Mouse (Mus musculus) MEL (cell line): ENCODE measurements around the gene Skap2. TPM values are rescaled to one million over a fixed set of nuclear protein-coding genes. Genes with fewer than 3 reads are reported as not detected.

Experiments used
- DNase-seq: peaks from one replicate; pipeline ENCODE4 v3.0.0; 2011; ENCODE audit warnings: low read depth, low spot score
- H3K27ac ChIP-seq: 2 replicates; pipeline ENCODE4 v1.5.1; 2012; ENCODE audit warnings: low read depth, mild to moderate bottlenecking, control low read depth, low read length, moderate library complexity; ENCODE audit not compliant: control insufficient read depth
- H3K27me3 ChIP-seq, 2 experiments: fragments of 150-350 bp in 1 of 2; sonication (generic) in 1 of 2; 2 replicates each; pipeline ENCODE4 v1.6.1; 2012; ENCODE audit warnings: low read length in 2 of 2, mild to moderate bottlenecking in 2 of 2, improper control_type of control experiment in 1 of 2, moderate library complexity in 1 of 2; ENCODE audit not compliant: insufficient read depth in 2 of 2, control insufficient read depth in 1 of 2
- H3K36me3 ChIP-seq, 2 experiments: 2 replicates each; pipeline ENCODE4 v1.6.1; 2012 to 2014; ENCODE audit warnings: low read length in 2 of 2, improper control_type of control experiment in 1 of 2, inconsistent platforms in 1 of 2, mild to moderate bottlenecking in 1 of 2; ENCODE audit not compliant: insufficient read depth in 2 of 2, control insufficient read depth in 1 of 2
- H3K4me1 ChIP-seq, 2 experiments: fragments of 150-350 bp in 1 of 2; sonication (generic) in 1 of 2; 2 replicates each; pipeline ENCODE4 v1.6.1; 2012; ENCODE audit warnings: low read length in 2 of 2, improper control_type of control experiment in 1 of 2, mild to moderate bottlenecking in 1 of 2; ENCODE audit not compliant: insufficient read depth in 2 of 2, control insufficient read depth in 1 of 2
- H3K4me3 ChIP-seq, 2 experiments: fragments of 150-350 bp in 1 of 2; sonication (generic) in 1 of 2; 2 replicates each; pipeline ENCODE4 v1.5.1; 2012; ENCODE audit warnings: low read depth in 2 of 2, low read length in 2 of 2, mild to moderate bottlenecking in 2 of 2, moderate library complexity in 2 of 2, control low read depth in 1 of 2, improper control_type of control experiment in 1 of 2; ENCODE audit not compliant: control insufficient read depth in 1 of 2, insufficient read depth in 1 of 2
- H3K79me2 ChIP-seq: 2 replicates; pipeline ENCODE4 v1.6.1; 2012; ENCODE audit warnings: mild to moderate bottlenecking, low read length, moderate library complexity; ENCODE audit not compliant: control insufficient read depth, poor library complexity, insufficient read depth
- H3K9ac ChIP-seq: 2 replicates; pipeline ENCODE4 v1.6.1; 2012; ENCODE audit warnings: low read depth, mild to moderate bottlenecking, control low read depth, low read length, moderate library complexity; ENCODE audit not compliant: control insufficient read depth, poor library complexity, severe bottlenecking
- H3K9me3 ChIP-seq: fragments of 150-350 bp; sonication (generic); replicated peaks from 2 replicates; pipeline ENCODE4 v1.6.1; 2012; ENCODE audit warnings: mild to moderate bottlenecking, low read length, improper control_type of control experiment, moderate library complexity; ENCODE audit not compliant: insufficient read depth
- BHLHE40 ChIP-seq: IDR thresholded peaks from 2 replicates; pipeline ENCODE4 v1.6.1; 2012; ENCODE audit warnings: low read depth, mild to moderate bottlenecking, inconsistent platforms, low read length, improper control_type of control experiment, borderline replicate concordance
- CHD1 ChIP-seq: IDR thresholded peaks from 2 replicates; pipeline ENCODE4 v1.6.1; 2012; ENCODE audit warnings: low read depth, mild to moderate bottlenecking, inconsistent platforms, low read length, improper control_type of control experiment
- CTCF ChIP-seq, 3 experiments: IDR thresholded peaks in 2 of 3; conservative IDR thresholded peaks in 1 of 3; 2 replicates each; pipeline ENCODE4 v1.5.1; 2011 to 2012; ENCODE audit warnings: low read length in 3 of 3, low read depth in 2 of 3, mild to moderate bottlenecking in 2 of 3, improper control_type of control experiment in 1 of 3, inconsistent platforms in 1 of 3, mixed read lengths in 1 of 3, moderate library complexity in 1 of 3; ENCODE audit not compliant: control insufficient read depth in 1 of 3, insufficient read depth in 1 of 3, poor library complexity in 1 of 3, severe bottlenecking in 1 of 3
- ELF1 ChIP-seq: IDR thresholded peaks from 2 replicates; pipeline ENCODE4 v1.6.1; 2014; ENCODE audit warnings: low read depth, mild to moderate bottlenecking, inconsistent platforms, low read length, improper control_type of control experiment, moderate library complexity
- EP300 ChIP-seq, 2 experiments: IDR thresholded peaks; 2 replicates each; pipeline ENCODE4 v1.6.1; 2011; ENCODE audit warnings: improper control_type of control experiment in 2 of 2, low read length in 2 of 2, low read depth in 1 of 2, mild to moderate bottlenecking in 1 of 2
- KAT2A ChIP-seq: conservative IDR thresholded peaks from 2 replicates; pipeline ENCODE4 v1.6.1; 2012; ENCODE audit warnings: low read depth, low read length, improper control_type of control experiment, inconsistent platforms
- MAFK ChIP-seq: IDR thresholded peaks from 2 replicates; pipeline ENCODE4 v1.6.1; 2011; ENCODE audit warnings: low read depth, mild to moderate bottlenecking, low read length, improper control_type of control experiment, borderline replicate concordance
- MAX ChIP-seq: IDR thresholded peaks from 2 replicates; pipeline ENCODE4 v1.6.1; 2011; ENCODE audit warnings: low read length, improper control_type of control experiment
- MEF2A ChIP-seq: IDR thresholded peaks from 2 replicates; pipeline ENCODE4 v1.6.1; 2014; ENCODE audit warnings: low read depth, mild to moderate bottlenecking, inconsistent platforms, low read length, improper control_type of control experiment; ENCODE audit not compliant: poor library complexity, insufficient replicate concordance, severe bottlenecking; ENCODE audit errors: extremely low read depth
- MYB ChIP-seq: IDR thresholded peaks from 2 replicates; pipeline ENCODE4 v1.6.1; 2011; ENCODE audit warnings: mild to moderate bottlenecking, low read depth, low read length, improper control_type of control experiment
- MYC ChIP-seq: IDR thresholded peaks from 2 replicates; pipeline ENCODE4 v1.6.1; 2011; ENCODE audit warnings: low read depth, mild to moderate bottlenecking, low read length, improper control_type of control experiment, moderate library complexity
- NELFE ChIP-seq: IDR thresholded peaks from 2 replicates; pipeline ENCODE4 v1.6.1; 2011; ENCODE audit warnings: low read depth, low read length, improper control_type of control experiment
- NRF1 ChIP-seq: IDR thresholded peaks from 2 replicates; pipeline ENCODE4 v1.6.1; 2014; ENCODE audit warnings: low read depth, mild to moderate bottlenecking, inconsistent platforms, low read length, improper control_type of control experiment, moderate library complexity; ENCODE audit not compliant: poor library complexity, insufficient read depth, severe bottlenecking
- POLR2A ChIP-seq, 2 experiments: IDR thresholded peaks; 2 replicates each; pipeline ENCODE4 v1.6.1; 2011 to 2012; ENCODE audit warnings: low read length in 2 of 2, mild to moderate bottlenecking in 2 of 2, control low read depth in 1 of 2, improper control_type of control experiment in 1 of 2, low read depth in 1 of 2, moderate library complexity in 1 of 2; ENCODE audit not compliant: control insufficient read depth in 1 of 2, insufficient read depth in 1 of 2, poor library complexity in 1 of 2
- POLR2AphosphoS2 ChIP-seq: IDR thresholded peaks from 2 replicates; pipeline ENCODE4 v1.6.1; 2011; ENCODE audit warnings: low read length, improper control_type of control experiment
- SIN3A ChIP-seq: IDR thresholded peaks from 2 replicates; pipeline ENCODE4 v1.6.1; 2012; ENCODE audit warnings: low read length, improper control_type of control experiment, inconsistent platforms
- SMC3 ChIP-seq: IDR thresholded peaks from 2 replicates; pipeline ENCODE4 v1.6.1; 2011; ENCODE audit warnings: low read depth, low read length, improper control_type of control experiment
- TAL1 ChIP-seq: IDR thresholded peaks from 2 replicates; pipeline ENCODE4 v1.6.1; 2012; ENCODE audit warnings: mild to moderate bottlenecking, inconsistent platforms, low read length, moderate library complexity, mixed read lengths
- TBP ChIP-seq: IDR thresholded peaks from 2 replicates; pipeline ENCODE4 v1.8.0; 2011; ENCODE audit warnings: low read depth, low read length, improper control_type of control experiment
- UBTF ChIP-seq: IDR thresholded peaks from 2 replicates; pipeline ENCODE4 v1.6.1; 2012; ENCODE audit warnings: low read depth, mild to moderate bottlenecking, inconsistent platforms, low read length, improper control_type of control experiment, moderate library complexity, borderline replicate concordance; ENCODE audit not compliant: insufficient read depth
- USF2 ChIP-seq, 2 experiments: IDR thresholded peaks; 2 replicates each; pipeline ENCODE4 v1.6.1; 2011 to 2012; ENCODE audit warnings: improper control_type of control experiment in 2 of 2, low read length in 2 of 2, borderline replicate concordance in 1 of 2, inconsistent platforms in 1 of 2, low read depth in 1 of 2, mild to moderate bottlenecking in 1 of 2; ENCODE audit not compliant: insufficient read depth in 1 of 2
- ZC3H11A ChIP-seq: IDR thresholded peaks from 2 replicates; pipeline ENCODE4 v1.6.1; 2012; ENCODE audit warnings: low read depth, mild to moderate bottlenecking, inconsistent platforms, low read length, improper control_type of control experiment
- ZKSCAN1 ChIP-seq: IDR thresholded peaks from 2 replicates; pipeline ENCODE4 v1.6.1; 2012; ENCODE audit warnings: low read depth, mild to moderate bottlenecking, inconsistent platforms, low read length, improper control_type of control experiment, moderate library complexity
- ZNF384 ChIP-seq: IDR thresholded peaks from 2 replicates; pipeline ENCODE4 v1.6.1; 2012; ENCODE audit warnings: low read depth, mild to moderate bottlenecking, inconsistent platforms, low read length, improper control_type of control experiment
- polyA plus RNA-seq, 2 experiments: library from polyadenylated mRNA; stranded (reverse) in 1 of 2; unstranded in 1 of 2; fragments of >175 nt in 1 of 2; fragments of >200 nt in 1 of 2; gene quantifications; 2 replicates each; pipeline versions ENCODE4 v1.2.1 to v1.2.4; 2012; ENCODE audit warnings: low replicate concordance in 2 of 2, low read depth in 1 of 2; ENCODE audit not compliant: insufficient read length in 2 of 2, insufficient read depth in 1 of 2, missing spikeins in 1 of 2
- total RNA-seq: library from RNA; depleted of rRNA; stranded (reverse); fragments of 300-350 nt; gene quantifications from 2 replicates; pipeline ENCODE4 v1.2.3, GENCODE M21; 2012

The Skap2 gene
- total and polyA plus RNA-seq, 3 experiments = 17.8 to 31.3 TPM; not detected in 1

DNA sequence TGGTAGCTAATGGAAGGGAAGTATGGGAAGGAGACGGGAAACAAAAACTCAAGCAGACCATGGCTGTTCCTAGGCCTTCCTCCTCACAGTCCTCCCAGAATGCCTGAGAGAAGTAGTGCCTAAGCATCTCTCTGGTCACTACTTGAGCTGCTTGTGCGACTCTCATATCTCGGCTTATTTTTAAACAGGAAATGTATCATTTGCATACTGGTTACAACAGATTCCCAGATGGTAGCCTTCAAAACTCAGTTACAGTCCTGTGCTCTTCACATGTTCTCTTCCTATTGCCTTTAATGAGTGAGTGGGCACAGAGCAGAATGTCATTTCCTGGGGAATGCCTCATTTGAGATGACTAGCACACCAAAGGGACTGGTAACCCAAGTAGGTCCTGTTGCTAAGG is 117.6 kb downstream of the Skap2 start:
- Histone ChIP-seq H3K4me3 (no peak overlapping the region), H3K36me3 (no peaks in the 10 kb centered on the region), H3K79me2 (no peaks in the 10 kb centered on the region), H3K9me3 (no peaks in the 10 kb centered on the region), H3K27me3 (no peaks in the 10 kb centered on the region), H3K4me1 (no peaks in the 10 kb centered on the region), H3K27ac (no peak overlapping the region), H3K9ac (no peak overlapping the region)
- DNase-seq = no peak
- TF ChIP-seq ELF1 (no peak), POLR2A (IDR thresholded peaks at IDR 0.05; ENCODE audit: control insufficient read depth in 1 of 2, insufficient read depth in 1 of 2, low read depth in 1 of 2, low read length in 2 of 2, poor library complexity in 1 of 2) (no peak), CTCF (IDR thresholded peaks at IDR 0.05 in 2 of 3, conservative IDR thresholded peaks at IDR 0.05 in 1 of 3; ENCODE audit: control insufficient read depth in 1 of 3, insufficient read depth in 1 of 3, low read depth in 2 of 3, low read length in 3 of 3, poor library complexity in 1 of 3, severe bottlenecking in 1 of 3) (no peak), POLR2AphosphoS2 (no peak), MAX (no peak), UBTF (no peak), NELFE (no peak), TAL1 (no peak)

GRCm38 (mm10) chr6:51890356-51890755 is 122.0 kb downstream of the Skap2 start:
- no peak for DNase-seq
- Histone ChIP-seq H3K9ac (no peak overlapping the region), H3K4me1 (no peaks in the 10 kb centered on the region), H3K9me3 (no peaks in the 10 kb centered on the region), H3K27ac (no peak overlapping the region), H3K79me2 (no peaks in the 10 kb centered on the region), H3K27me3 (no peaks in the 10 kb centered on the region), H3K4me3 (no peak overlapping the region), H3K36me3 (no peaks in the 10 kb centered on the region)
- TF ChIP-seq SIN3A (no peak), MYB (no peak), ZC3H11A (no peak), ZNF384 (no peak), USF2 (IDR thresholded peaks at IDR 0.05; ENCODE audit: borderline replicate concordance in 1 of 2, insufficient read depth in 1 of 2, low read depth in 1 of 2, low read length in 2 of 2) (no peak), MYC (no peak), MEF2A (no peak), TBP (no peak), MAFK (no peak), MAX (no peak), POLR2AphosphoS2 (no peak), NRF1 (no peak), BHLHE40 (no peak), EP300 (IDR thresholded peaks at IDR 0.05; ENCODE audit: low read depth in 1 of 2, low read length in 2 of 2) (no peak), ZKSCAN1 (no peak), CHD1 (no peak), SMC3 (no peak), KAT2A (no peak), TAL1 (no peak)
